8 mouse cellular contexts compared by ENCODE assay signal in genomic region chr13:62684608-62685286, GRCm38 (mm10).
DNase-seq lines count a peak whose midpoint lies in the region; ATAC-seq and TF ChIP-seq lines count a peak whose summit lies in the region.
"Not testable (repeated sequence)": the region's sequence is repeated elsewhere in the genome, so short reads cannot be mapped to it uniquely, and the experiment has no call there.

No protein-coding gene starts in this region.

- TF ChIP-seq CTCF in bone marrow macrophage, adult 2 months (IDR thresholded peaks at IDR 0.05; ENCODE audit: low read depth, low read length); kidney, adult 2 months (conservative IDR thresholded peaks at IDR 0.05; ENCODE audit: insufficient read depth, insufficient read length, low read depth, low read length): not testable (repeated sequence)

- H3K27me3 ChIP-seq in embryonic facial prominence, embryonic 15.5 days; kidney, adult 2 months (replicated peaks; ENCODE audit: control insufficient read depth, insufficient read depth, low read length); limb, embryonic 10.5 days (ENCODE audit: low read depth, poor library complexity, severe bottlenecking); midbrain, embryonic 11.5 days (ENCODE audit: control insufficient read depth, insufficient read depth, low read length): not testable (repeated sequence)

- 0 out of 2 replicates have a peak, but pooled peaks cover 14% of the 10 kb centered on the region for H3K9me3 ChIP-seq in embryonic facial prominence, embryonic 15.5 days (replicated peaks)
- not testable (repeated sequence) for H3K9me3 ChIP-seq in limb, embryonic 10.5 days (replicated peaks); midbrain, embryonic 11.5 days (ENCODE audit: control insufficient read depth, low read length)

- H3K9ac ChIP-seq in embryonic facial prominence, embryonic 15.5 days, result not testable (repeated sequence)
- peak overlapping the region; percentile 60 for H3K9ac ChIP-seq in midbrain, embryonic 11.5 days (ENCODE audit: low read length)

- DNase-seq in 3T3-L1 (ENCODE audit: low read depth, low spot score), result peak; percentile 59
- peak; percentile 52 for DNase-seq in heart, adult 8-10 months (ENCODE audit: low spot score)
- DNase-seq in kidney, adult 2 months, result peak; percentile 59
- DNase-seq in limb, embryonic 10.5 days (ENCODE audit: low spot score), result peak; percentile 57
- peak; percentile 95 for DNase-seq in midbrain, embryonic 11.5 days (ENCODE audit: low spot score, missing footprints)
- DNase-seq in right cerebral cortex, postnatal 4 days, result peak; percentile 20

- H3K4me2 ChIP-seq in embryonic facial prominence, embryonic 15.5 days (replicated peaks), result peak overlapping the region; percentile 50
- H3K4me2 ChIP-seq in midbrain, embryonic 11.5 days, result peak overlapping the region; percentile 39

- not testable (repeated sequence) for H3K4me1 ChIP-seq in bone marrow macrophage, adult 2 months (ENCODE audit: control insufficient read depth, insufficient read depth, low read length); embryonic facial prominence, embryonic 15.5 days; kidney, adult 2 months (ENCODE audit: control insufficient read depth, insufficient read depth, low read length); limb, embryonic 10.5 days; midbrain, embryonic 11.5 days (ENCODE audit: control insufficient read depth, insufficient read depth, low read length)

- TF ChIP-seq POLR2A in bone marrow macrophage, adult 2 months (IDR thresholded peaks at IDR 0.05; ENCODE audit: borderline replicate concordance, low read depth, low read length); kidney, adult 2 months (IDR thresholded peaks at IDR 0.05; ENCODE audit: low read depth, low read length): not testable (repeated sequence)

- H3K27ac ChIP-seq in bone marrow macrophage, adult 2 months (ENCODE audit: insufficient read depth, low read depth, low read length); midbrain, embryonic 11.5 days (ENCODE audit: low read depth, low read length): not testable (repeated sequence)
- H3K27ac ChIP-seq in embryonic facial prominence, embryonic 15.5 days (replicated peaks), result 0 out of 2 replicates have a peak overlapping the region, but pooled peaks have one; percentile 55
- H3K27ac ChIP-seq in kidney, adult 2 months (ENCODE audit: insufficient read depth, low read depth, low read length), result peak overlapping the region; percentile 26; the same call in 1 of the 2 replicates
- peak overlapping the region; percentile 71 for H3K27ac ChIP-seq in limb, embryonic 10.5 days

- peak overlapping the region; percentile 53 for H3K4me3 ChIP-seq in bone marrow macrophage, adult 2 months (ENCODE audit: insufficient read depth, low read length)
- H3K4me3 ChIP-seq in embryonic facial prominence, embryonic 15.5 days (replicated peaks), result peak overlapping the region; percentile 55
- H3K4me3 ChIP-seq in kidney, adult 2 months (ENCODE audit: insufficient read depth, low read depth, low read length), result peak overlapping the region; percentile 88
- peak overlapping the region; percentile 52 for H3K4me3 ChIP-seq in limb, embryonic 10.5 days
- H3K4me3 ChIP-seq in midbrain, embryonic 11.5 days (ENCODE audit: low read depth, low read length), result peak overlapping the region; percentile 40

- H3K36me3 ChIP-seq in embryonic facial prominence, embryonic 15.5 days; kidney, adult 2 months (ENCODE audit: control insufficient read depth, insufficient read depth, low read length); midbrain, embryonic 11.5 days (ENCODE audit: control insufficient read depth, insufficient read depth, low read length): not testable (repeated sequence)
- peaks cover 23% of the 10 kb centered on the region for H3K36me3 ChIP-seq in limb, embryonic 10.5 days

- WGBS in embryonic facial prominence, embryonic 15.5 days, result under 1% methylated on average over 18 of the region's 20 CpGs
- 2% methylated on average over 20 of the region's 20 CpGs for WGBS in kidney, adult 2 months
- 2% methylated on average over 20 of the region's 20 CpGs for WGBS in limb, embryonic 10.5 days
- WGBS in midbrain, embryonic 11.5 days, result 3% methylated on average over 15 of the region's 20 CpGs

- ATAC-seq in embryonic facial prominence, embryonic 15.5 days (ENCODE audit: insufficient number of reproducible peaks, low FRiP score, low TSS enrichment, low read depth), result peak; percentile 96
- peak; percentile 100 for ATAC-seq in midbrain, embryonic 11.5 days (ENCODE audit: low FRiP score)

Comparison
In these comparisons a context has a peak if more than half of its experiments do, and no peak if none do; other contexts are left out.
1. DNase-seq: peak in every context shown above with its lines; median percentile 95 in midbrain, embryonic 11.5 days; 59 in 3T3-L1; 59 in kidney, adult 2 months; 57 in limb, embryonic 10.5 days; 52 in heart, adult 8-10 months; 20 in right cerebral cortex, postnatal 4 days.